Mouse (Mus musculus) ES-E14 (cell line): Measurements from ENCODE around the gene Prkag2. TPM values are rescaled to one million over a fixed set of nuclear protein-coding genes. Genes with fewer than 3 reads are reported as not detected.

Source experiments
- DNase-seq: peaks from one replicate; pipeline ENCODE4 v3.0.0-alpha.2; 2013; ENCODE audit warnings: low read depth, low spot score
- H3K27ac ChIP-seq: 2 replicates; pipeline ENCODE4 v1.5.1; 2012; ENCODE audit warnings: low read depth, mild to moderate bottlenecking, low read length, moderate library complexity, mixed read lengths; ENCODE audit not compliant: poor library complexity, insufficient read depth, severe bottlenecking
- H3K36me3 ChIP-seq: 2 replicates; pipeline ENCODE4 v1.6.1; 2012; ENCODE audit warnings: mild to moderate bottlenecking, low read length, moderate library complexity, mixed read lengths; ENCODE audit not compliant: control insufficient read depth, poor library complexity, insufficient read depth, severe bottlenecking
- H3K4me1 ChIP-seq, 2 experiments: fragments of 150-350 bp in 1 of 2; sonication (generic) in 1 of 2; 2 replicates each; pipeline ENCODE4 v1.6.1; 2012; ENCODE audit warnings: low read length in 2 of 2, mild to moderate bottlenecking in 1 of 2, mixed read lengths in 1 of 2; ENCODE audit not compliant: control insufficient read depth in 2 of 2, insufficient read depth in 2 of 2, poor library complexity in 1 of 2
- H3K4me3 ChIP-seq, 2 experiments: fragments of 150-350 bp in 1 of 2; sonication (generic) in 1 of 2; 2 replicates each; pipeline ENCODE4 v1.5.1; 2012; ENCODE audit warnings: low read length in 2 of 2, low read depth in 1 of 2, mild to moderate bottlenecking in 1 of 2, mixed read lengths in 1 of 2; ENCODE audit not compliant: insufficient read depth in 1 of 2, poor library complexity in 1 of 2, severe bottlenecking in 1 of 2
- H3K9ac ChIP-seq: 2 replicates; pipeline ENCODE4 v1.6.1; 2012; ENCODE audit warnings: low read depth, mild to moderate bottlenecking, low read length, mixed read lengths; ENCODE audit not compliant: poor library complexity, insufficient read depth, severe bottlenecking
- H3K9me3 ChIP-seq: fragments of 150-350 bp; sonication (generic); 2 replicates; pipeline ENCODE4 v1.6.1; 2012; ENCODE audit warnings: low read depth, mild to moderate bottlenecking, low read length; ENCODE audit not compliant: control insufficient read depth, insufficient read depth
- CHD2 ChIP-seq: IDR thresholded peaks from 2 replicates; pipeline ENCODE4 v1.6.1; 2014; ENCODE audit warnings: mild to moderate bottlenecking, low read depth, low read length, inconsistent platforms
- HCFC1 ChIP-seq: IDR thresholded peaks from 2 replicates; pipeline ENCODE4 v1.6.1; 2012; ENCODE audit warnings: low read length, inconsistent platforms, borderline replicate concordance; ENCODE audit not compliant: insufficient read depth
- MAFK ChIP-seq: IDR thresholded peaks from 2 replicates; pipeline ENCODE4 v1.6.1; 2014; ENCODE audit warnings: mild to moderate bottlenecking, low read depth, low read length, inconsistent platforms; ENCODE audit not compliant: insufficient read depth
- ZC3H11A ChIP-seq: IDR thresholded peaks from 2 replicates; pipeline ENCODE4 v1.6.1; 2012; ENCODE audit warnings: low read depth, mild to moderate bottlenecking, inconsistent platforms, low read length, borderline replicate concordance
- ZNF384 ChIP-seq: IDR thresholded peaks from 2 replicates; pipeline ENCODE4 v1.6.1; 2012; ENCODE audit warnings: low read depth, low read length, inconsistent platforms
- in situ Hi-C, 2 experiments: fragments of 600-800 bp; cut with MboI; formaldehyde crosslinking; loops; one replicate each; pipeline ENCODE4 v1.15.1; 2025; ENCODE audit warnings: low sequenced_read_pairs in 2 of 2, inconsistent platforms in 1 of 2; ENCODE audit not compliant: unreplicated experiment in 2 of 2
- total RNA-seq: library from RNA; depleted of rRNA; stranded (reverse); fragments of 300-350 nt; gene quantifications from 2 replicates; pipeline ENCODE4 v1.2.3, GENCODE M21; 2012

The Prkag2 gene
- total RNA-seq, 1 experiment = 10.5 TPM

DNA sequence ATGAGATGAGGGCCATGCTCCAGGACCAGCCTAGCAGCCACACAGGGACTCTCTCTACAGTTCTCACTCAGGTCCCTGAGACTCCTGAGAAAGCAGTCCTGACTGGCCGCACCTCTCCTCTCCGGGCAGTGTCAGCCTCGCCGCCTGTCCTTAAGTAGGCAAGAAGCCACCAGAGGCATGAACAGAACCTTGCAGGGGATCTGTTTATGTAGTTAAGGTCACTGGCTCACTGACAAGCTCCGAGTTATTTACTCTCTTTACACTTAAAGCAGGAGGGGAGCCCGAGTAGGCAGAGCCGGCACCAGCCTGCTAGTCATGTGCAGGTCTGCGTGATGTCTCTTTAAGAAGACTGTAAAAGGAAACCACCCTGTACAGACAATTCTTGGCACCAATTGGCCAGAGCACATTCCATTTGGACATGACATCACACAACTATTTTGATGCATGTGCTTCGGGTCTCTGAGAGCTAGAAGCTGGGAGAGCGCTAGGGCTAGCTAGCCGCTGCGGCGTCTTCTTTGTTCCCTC lies 104.8 kb downstream of the Prkag2 start:
- Histone ChIP-seq H3K36me3 (no peaks in the 10 kb centered on the region), H3K9ac (no peak overlapping the region), H3K4me1 (peaks cover 3 to 8% of the 10 kb centered on the region in 2 experiments; a peak in 2 of 4 replicates), H3K4me3 (no peak overlapping the region), H3K27ac (no peak overlapping the region), H3K9me3 (no peaks in the 10 kb centered on the region)
- in situ Hi-C loops = no loop called here
- TF ChIP-seq HCFC1 (no peak), MAFK (no peak), CHD2 (no peak)
- no peak for DNase-seq

DNA sequence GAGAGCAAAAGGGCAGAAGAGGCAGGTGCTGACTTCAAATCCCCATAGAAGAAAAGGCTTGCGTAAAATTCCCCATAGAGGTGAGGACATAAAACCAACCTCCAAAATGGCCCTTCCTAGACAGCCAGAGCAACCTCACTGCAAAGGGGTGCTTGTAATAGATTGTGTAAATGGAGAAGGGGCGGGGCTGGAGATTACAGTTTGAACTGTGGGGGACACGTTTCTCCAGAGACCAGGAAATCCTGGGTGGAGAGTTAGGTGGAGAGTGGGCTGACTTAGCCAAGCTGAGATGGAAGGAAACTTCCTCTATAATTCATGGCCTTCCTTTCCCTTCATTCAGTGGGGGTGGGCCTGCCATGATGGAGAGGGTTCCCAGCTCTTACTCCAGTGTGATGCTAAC lies 107.3 kb downstream of the Prkag2 start:
- DNase-seq = no peak
- Histone ChIP-seq H3K9ac (no peak overlapping the region), H3K9me3 (no peaks in the 10 kb centered on the region), H3K4me3 (no peak overlapping the region), H3K27ac (no peak overlapping the region), H3K36me3 (no peaks in the 10 kb centered on the region), H3K4me1 (peaks cover 2% of the 10 kb centered on the region in 2 experiments; a peak in 1 of 4 replicates)
- in situ Hi-C loops = no loop called here
- TF ChIP-seq ZC3H11A (no peak), CHD2 (no peak), HCFC1 (no peak), ZNF384 (no peak)

DNA sequence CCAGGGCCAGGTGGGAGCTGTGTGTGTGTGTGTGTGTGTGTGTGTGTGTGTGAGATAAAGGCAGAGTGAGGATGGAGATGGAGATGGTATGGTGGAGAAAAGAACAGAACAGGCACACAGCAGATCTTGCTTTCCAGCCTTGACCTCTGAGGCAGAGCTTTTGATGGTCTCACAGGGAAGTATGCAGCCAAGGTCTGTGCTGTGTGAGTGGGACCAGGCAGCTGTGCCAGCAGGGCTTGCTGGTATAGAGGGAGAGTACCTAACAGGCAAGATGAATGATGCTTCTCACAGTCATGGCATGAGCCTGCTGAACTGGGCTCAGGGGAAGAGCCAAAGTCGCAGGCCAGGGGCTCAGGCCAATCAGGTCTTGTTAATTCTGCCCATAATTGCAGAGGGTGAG lies 108.9 kb downstream of the Prkag2 start:
- in situ Hi-C loops = no loop called here
- Histone ChIP-seq H3K9me3 (no peaks in the 10 kb centered on the region), H3K4me1 (peaks cover 4% of the 10 kb centered on the region in 2 experiments; a peak in 1 of 4 replicates), H3K4me3 (no peak overlapping the region), H3K27ac (no peak overlapping the region), H3K9ac (no peak overlapping the region), H3K36me3 (no peaks in the 10 kb centered on the region)
- DNase-seq = no peak
- TF ChIP-seq CHD2 = no peak
- no peak for TF ChIP-seq ZNF384
- no peak for TF ChIP-seq ZC3H11A
- no peak for TF ChIP-seq MAFK
- TF ChIP-seq HCFC1 = no peak

DNA sequence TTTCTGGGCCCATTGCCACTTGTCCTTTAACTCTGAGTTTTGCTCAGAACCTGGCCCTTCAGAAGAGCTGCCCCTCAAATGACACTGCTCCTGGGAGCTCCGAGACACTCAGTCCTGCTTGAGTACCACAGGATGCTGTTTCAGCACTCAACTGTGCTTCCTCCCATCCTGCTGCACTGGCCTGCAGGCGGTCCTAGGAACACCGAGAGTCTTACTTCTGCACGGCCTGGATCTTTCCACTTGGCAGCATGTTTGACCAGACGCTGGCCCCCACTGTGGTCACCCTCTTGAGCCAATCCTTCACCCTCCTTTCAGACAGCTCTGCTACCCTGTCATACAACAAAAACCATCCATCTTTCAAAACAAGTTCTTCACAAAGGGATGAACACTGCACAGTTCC lies 110.0 kb downstream of the Prkag2 start:
- in situ Hi-C loops = no loop called here
- DNase-seq = no peak
- H3K36me3 ChIP-seq = no peaks in the 10 kb centered on the region
- TF ChIP-seq ZNF384 (no peak), CHD2 (no peak), MAFK (no peak), HCFC1 (no peak), ZC3H11A (no peak)
- H3K4me3 ChIP-seq = no peak overlapping the region
- H3K4me1 ChIP-seq = peaks cover 4% of the 10 kb centered on the region in 2 experiments; a peak in 1 of 4 replicates
- no peaks in the 10 kb centered on the region for H3K9me3 ChIP-seq
- H3K9ac ChIP-seq = no peak overlapping the region
- H3K27ac ChIP-seq = no peak overlapping the region

DNA sequence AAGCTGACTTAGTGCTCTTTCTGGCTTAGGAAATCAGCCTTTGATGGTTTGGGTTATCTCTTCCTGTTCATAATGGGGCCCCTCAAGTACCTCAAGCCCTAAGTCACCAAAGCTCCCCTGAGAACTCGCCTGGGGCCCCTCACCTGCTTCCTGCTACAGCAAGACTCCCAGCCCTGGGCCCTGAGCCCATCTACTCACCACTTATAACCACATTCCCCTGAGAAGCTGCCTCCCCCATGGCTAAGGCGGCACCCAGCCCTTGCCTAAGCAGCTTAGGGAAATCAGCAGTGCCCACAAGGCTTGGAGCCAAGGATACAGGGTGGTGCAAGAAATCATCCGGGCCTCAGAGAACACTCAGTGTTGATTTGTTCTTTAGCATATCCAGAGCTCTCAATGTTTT lies 110.8 kb downstream of the Prkag2 start:
- H3K4me1 ChIP-seq = 0 out of 4 replicates have a peak, but pooled peaks cover 4% of the 10 kb centered on the region in 2 experiments
- H3K4me3 ChIP-seq = no peak overlapping the region
- no peaks in the 10 kb centered on the region for H3K9me3 ChIP-seq
- TF ChIP-seq MAFK = no peak
- TF ChIP-seq HCFC1 = no peak
- TF ChIP-seq CHD2 = no peak
- TF ChIP-seq ZC3H11A = no peak
- no peak for TF ChIP-seq ZNF384
- DNase-seq = no peak
- no peak overlapping the region for H3K9ac ChIP-seq
- H3K36me3 ChIP-seq = no peaks in the 10 kb centered on the region
- in situ Hi-C loops = no loop called here
- no peak overlapping the region for H3K27ac ChIP-seq
